Comparison of ENCODE assay signal across 16 mouse cellular contexts in genomic region chr11:55438031-55438430, GRCm38 (mm10). TPM values are rescaled to one million over a fixed set of nuclear protein-coding genes. Genes with fewer than 3 reads are reported as not detected.
DNase-seq lines count a peak whose midpoint lies in the region; ATAC-seq and TF ChIP-seq lines count a peak whose summit lies in the region.
"Had no signal": no experiment of that assay in that cellular context is flagged by ENCODE, and none has a peak within 500 bp of the region (broad histone marks: within the 10 kb centered on the region; RNA-seq: fewer than 3 reads in every experiment).

No protein-coding gene starts in this region.

- DNase-seq in forebrain, embryonic 10.5 days (ENCODE audit: extremely low spot score, low spot score), result no peak
- no peak for DNase-seq in forebrain, embryonic 11.5 days (ENCODE audit: low spot score)
- DNase-seq in hindbrain, postnatal 0 days (ENCODE audit: low spot score), result peak; percentile 69
- no peak for DNase-seq in hindbrain, embryonic 14.5 days (ENCODE audit: low spot score)
- peak; percentile 74 to 77 for DNase-seq in right cerebral cortex, postnatal 10 days (ENCODE audit: low spot score in 2 of 2)
- no peak for DNase-seq in right cerebral cortex, postnatal 14 days
- DNase-seq in right cerebral cortex, postnatal 36 days (ENCODE audit: low spot score in 2 of 2), result peak; percentile 14 to 35
- DNase-seq: heart, adult 18-20 months; midbrain, embryonic 14.5 days had no signal

- 40% methylated on average over 4 of the region's 4 CpGs for WGBS in forebrain, embryonic 10.5 days
- WGBS in forebrain, embryonic 11.5 days, result 43% methylated on average over 4 of the region's 4 CpGs
- 14% methylated on average over 4 of the region's 4 CpGs for WGBS in hindbrain, postnatal 0 days
- 21% methylated on average over 4 of the region's 4 CpGs for WGBS in hindbrain, embryonic 14.5 days
- 25% methylated on average over 4 of the region's 4 CpGs for WGBS in heart, embryonic 11.5 days (ENCODE audit: insufficient replicate concordance)

- H3K4me2 ChIP-seq in forebrain, embryonic 11.5 days (ENCODE audit: low read depth, low read length, severe bottlenecking), result no peak overlapping the region
- H3K4me2 ChIP-seq in hindbrain, postnatal 0 days (ENCODE audit: low read depth, low read length), result no peak overlapping the region
- H3K4me2 ChIP-seq in hindbrain, embryonic 14.5 days (replicated peaks), result no peak overlapping the region
- no peak overlapping the region for H3K4me2 ChIP-seq in heart, embryonic 11.5 days
- H3K4me2 ChIP-seq: embryonic facial prominence, embryonic 12.5 days; hindbrain, embryonic 12.5 days; lung, embryonic 15.5 days; neural tube, embryonic 15.5 days had no signal

- H3K36me3 ChIP-seq in forebrain, embryonic 10.5 days (replicated peaks), result no peaks in the 10 kb centered on the region
- no peaks in the 10 kb centered on the region for H3K36me3 ChIP-seq in forebrain, embryonic 11.5 days (ENCODE audit: control insufficient read depth, insufficient read depth, low read length)
- H3K36me3 ChIP-seq in hindbrain, postnatal 0 days (ENCODE audit: insufficient read depth, low read length), result no peaks in the 10 kb centered on the region
- H3K36me3 ChIP-seq in hindbrain, embryonic 14.5 days (replicated peaks; ENCODE audit: control insufficient read depth, insufficient read depth), result no peaks in the 10 kb centered on the region
- H3K36me3 ChIP-seq in heart, embryonic 11.5 days (ENCODE audit: control insufficient read depth, insufficient read depth, low read length), result no peaks in the 10 kb centered on the region
- H3K36me3 ChIP-seq: embryonic facial prominence, embryonic 12.5 days; hindbrain, embryonic 12.5 days; lung, embryonic 15.5 days; neural tube, embryonic 15.5 days had no signal

- no peaks in the 10 kb centered on the region for H3K9me3 ChIP-seq in forebrain, embryonic 10.5 days
- H3K9me3 ChIP-seq in forebrain, embryonic 11.5 days (ENCODE audit: control insufficient read depth, low read length), result no peaks in the 10 kb centered on the region
- no peaks in the 10 kb centered on the region for H3K9me3 ChIP-seq in hindbrain, postnatal 0 days (ENCODE audit: low read length)
- H3K9me3 ChIP-seq in hindbrain, embryonic 14.5 days (ENCODE audit: control insufficient read depth, low read length), result no peaks in the 10 kb centered on the region
- no peaks in the 10 kb centered on the region for H3K9me3 ChIP-seq in heart, embryonic 11.5 days (replicated peaks; ENCODE audit: control insufficient read depth, low read length)
- H3K9me3 ChIP-seq: embryonic facial prominence, embryonic 12.5 days; hindbrain, embryonic 12.5 days; lung, embryonic 15.5 days; neural tube, embryonic 15.5 days had no signal

- H3K9ac ChIP-seq in forebrain, embryonic 11.5 days (ENCODE audit: low read length), result no peak overlapping the region
- no peak overlapping the region for H3K9ac ChIP-seq in hindbrain, postnatal 0 days (replicated peaks; ENCODE audit: low read length)
- H3K9ac ChIP-seq in hindbrain, embryonic 14.5 days, result no peak overlapping the region
- H3K9ac ChIP-seq in heart, embryonic 11.5 days (ENCODE audit: low read depth, low read length), result no peak overlapping the region
- H3K9ac ChIP-seq: embryonic facial prominence, embryonic 12.5 days; hindbrain, embryonic 12.5 days; lung, embryonic 15.5 days; neural tube, embryonic 15.5 days had no signal

- H3K4me1 ChIP-seq in forebrain, embryonic 10.5 days, result peaks cover 16% of the 10 kb centered on the region
- H3K4me1 ChIP-seq in forebrain, embryonic 11.5 days (replicated peaks; ENCODE audit: control insufficient read depth, insufficient read depth, low read length), result no peaks in the 10 kb centered on the region
- H3K4me1 ChIP-seq in hindbrain, postnatal 0 days (ENCODE audit: insufficient read depth, low read length), result no peaks in the 10 kb centered on the region
- no peaks in the 10 kb centered on the region for H3K4me1 ChIP-seq in hindbrain, embryonic 14.5 days (replicated peaks; ENCODE audit: control insufficient read depth, insufficient read depth, low read length)
- peaks cover 15% of the 10 kb centered on the region for H3K4me1 ChIP-seq in heart, embryonic 11.5 days (ENCODE audit: control insufficient read depth, insufficient read depth, low read length)
- H3K4me1 ChIP-seq: embryonic facial prominence, embryonic 12.5 days; hindbrain, embryonic 12.5 days; neural tube, embryonic 15.5 days had no signal

- no peaks in the 10 kb centered on the region for H3K27me3 ChIP-seq in forebrain, embryonic 10.5 days (ENCODE audit: poor library complexity, severe bottlenecking)
- no peaks in the 10 kb centered on the region for H3K27me3 ChIP-seq in forebrain, embryonic 11.5 days (ENCODE audit: control insufficient read depth, insufficient read depth, low read length)
- no peaks in the 10 kb centered on the region for H3K27me3 ChIP-seq in hindbrain, postnatal 0 days (ENCODE audit: insufficient read depth, low read length)
- H3K27me3 ChIP-seq in hindbrain, embryonic 14.5 days (ENCODE audit: control insufficient read depth, insufficient read depth, low read length), result no peaks in the 10 kb centered on the region
- H3K27me3 ChIP-seq in heart, embryonic 11.5 days (ENCODE audit: control insufficient read depth, insufficient read depth, low read length), result no peaks in the 10 kb centered on the region
- H3K27me3 ChIP-seq: embryonic facial prominence, embryonic 12.5 days; hindbrain, embryonic 12.5 days; lung, embryonic 15.5 days; neural tube, embryonic 15.5 days had no signal

- TF ChIP-seq CTCF in hindbrain, postnatal 0 days (IDR thresholded peaks at IDR 0.05; ENCODE audit: low read depth), result no peak

- no peak overlapping the region for H3K4me3 ChIP-seq in forebrain, embryonic 10.5 days
- H3K4me3 ChIP-seq in forebrain, embryonic 11.5 days (ENCODE audit: low read depth, low read length), result no peak overlapping the region
- H3K4me3 ChIP-seq in hindbrain, postnatal 0 days (ENCODE audit: low read length), result no peak overlapping the region
- no peak overlapping the region for H3K4me3 ChIP-seq in hindbrain, embryonic 14.5 days (replicated peaks; ENCODE audit: low read length)
- no peak overlapping the region for H3K4me3 ChIP-seq in heart, embryonic 11.5 days (ENCODE audit: low read depth, low read length)
- H3K4me3 ChIP-seq: embryonic facial prominence, embryonic 12.5 days; hindbrain, embryonic 12.5 days; lung, embryonic 15.5 days; neural tube, embryonic 15.5 days had no signal

- ATAC-seq in forebrain, embryonic 11.5 days (replicated peaks; ENCODE audit: low FRiP score), result no peak
- peak; percentile 70; the same call in 1 of the 2 replicates for ATAC-seq in hindbrain, postnatal 0 days
- no peak for ATAC-seq in hindbrain, embryonic 14.5 days (ENCODE audit: low FRiP score)
- no peak for ATAC-seq in heart, embryonic 11.5 days (replicated peaks; ENCODE audit: insufficient number of reproducible peaks, low FRiP score, low TSS enrichment)
- ATAC-seq: activated CD4-positive, CD25-positive, alpha-beta regulatory T cell, adult 4 months had no signal

- H3K27ac ChIP-seq in forebrain, embryonic 10.5 days, result 0 out of 2 replicates have a peak overlapping the region, but pooled peaks have one; percentile 3
- no peak overlapping the region for H3K27ac ChIP-seq in forebrain, embryonic 11.5 days (ENCODE audit: low read depth, low read length)
- H3K27ac ChIP-seq in hindbrain, postnatal 0 days, result peak overlapping the region; percentile 36; the same call in 1 of the 2 replicates
- no peak overlapping the region for H3K27ac ChIP-seq in hindbrain, embryonic 14.5 days
- no peak overlapping the region for H3K27ac ChIP-seq in heart, embryonic 11.5 days (ENCODE audit: low read depth, low read length)
- H3K27ac ChIP-seq: embryonic facial prominence, embryonic 12.5 days; hindbrain, embryonic 12.5 days; kidney, postnatal 0 days; lung, embryonic 15.5 days; neural tube, embryonic 15.5 days had no signal

RNA-seq across cellular contexts. Expression of gene Sparc, which starts 15.0 kb away (rescaled TPM):
- polyA plus RNA-seq in forebrain, embryonic 10.5 days (2016; fragmentation: Nextera tagmentation; extraction: Ambion mirVana), result 311 and 318 TPM in 2 replicates
- polyA plus RNA-seq in forebrain, embryonic 11.5 days (2014; fragmentation: Nextera tagmentation; extraction: Ambion mirVana), result 348 and 407 TPM in 2 replicates
- 303 and 356 TPM in 2 replicates for total RNA-seq in hindbrain, postnatal 0 days (2014; rRNA removed)
- 794 and 832 TPM in 2 replicates for polyA plus RNA-seq in hindbrain, postnatal 0 days (2015; fragmentation: Nextera tagmentation; extraction: Ambion mirVana)
- 532 and 583 TPM in 2 replicates for polyA plus RNA-seq in hindbrain, embryonic 14.5 days (2014; fragmentation: Nextera tagmentation; extraction: Ambion mirVana)
- polyA plus RNA-seq in heart, embryonic 11.5 days (2014; fragmentation: Nextera tagmentation; extraction: Ambion mirVana), result 1,182 and 1,259 TPM in 2 replicates
- polyA plus RNA-seq: activated CD4-positive, CD25-positive, alpha-beta regulatory T cell, adult 4 months had no signal

RNA-seq across cellular contexts. Expression of gene Atox1, which starts 23.0 kb away (rescaled TPM):
- polyA plus RNA-seq in forebrain, embryonic 10.5 days (2016; fragmentation: Nextera tagmentation; extraction: Ambion mirVana), result 215 and 218 TPM in 2 replicates
- 209 and 211 TPM in 2 replicates for polyA plus RNA-seq in forebrain, embryonic 11.5 days (2014; fragmentation: Nextera tagmentation; extraction: Ambion mirVana)
- total RNA-seq in hindbrain, postnatal 0 days (2014; rRNA removed), result 148 and 173 TPM in 2 replicates
- 304 and 319 TPM in 2 replicates for polyA plus RNA-seq in hindbrain, postnatal 0 days (2015; fragmentation: Nextera tagmentation; extraction: Ambion mirVana)
- 259 and 340 TPM in 2 replicates for polyA plus RNA-seq in hindbrain, embryonic 14.5 days (2014; fragmentation: Nextera tagmentation; extraction: Ambion mirVana)
- polyA plus RNA-seq in heart, embryonic 11.5 days (2014; fragmentation: Nextera tagmentation; extraction: Ambion mirVana), result 273 and 292 TPM in 2 replicates

RNA-seq across cellular contexts. Expression of gene G3bp1, which starts 31.5 kb away (rescaled TPM):
- polyA plus RNA-seq in forebrain, embryonic 10.5 days (2016; fragmentation: Nextera tagmentation; extraction: Ambion mirVana), result 292 TPM in 2 replicates
- 267 and 273 TPM in 2 replicates for polyA plus RNA-seq in forebrain, embryonic 11.5 days (2014; fragmentation: Nextera tagmentation; extraction: Ambion mirVana)
- 49.0 and 50.4 TPM in 2 replicates for total RNA-seq in hindbrain, postnatal 0 days (2014; rRNA removed)
- 72.0 and 77.7 TPM in 2 replicates for polyA plus RNA-seq in hindbrain, postnatal 0 days (2015; fragmentation: Nextera tagmentation; extraction: Ambion mirVana)
- polyA plus RNA-seq in hindbrain, embryonic 14.5 days (2014; fragmentation: Nextera tagmentation; extraction: Ambion mirVana), result 99.5 and 102 TPM in 2 replicates
- 125 and 133 TPM in 2 replicates for polyA plus RNA-seq in heart, embryonic 11.5 days (2014; fragmentation: Nextera tagmentation; extraction: Ambion mirVana)

Comparison
In these comparisons a context has a peak if more than half of its experiments do, and no peak if none do; other contexts are left out.
1. DNase-seq: peak in hindbrain, postnatal 0 days (single experiment), right cerebral cortex, postnatal 10 days (2 of 2) and right cerebral cortex, postnatal 36 days (2 of 2); none in forebrain, embryonic 10.5 days (single experiment), forebrain, embryonic 11.5 days (single experiment), hindbrain, embryonic 14.5 days (single experiment) and right cerebral cortex, postnatal 14 days (single experiment).
2. H3K27ac ChIP-seq: peak in forebrain, embryonic 10.5 days (single experiment) and hindbrain, postnatal 0 days (single experiment); none in forebrain, embryonic 11.5 days (single experiment), hindbrain, embryonic 14.5 days (single experiment) and heart, embryonic 11.5 days (single experiment).